Mouse (Mus musculus): Measurements from ENCODE around the gene Ankrd33.

DNA sequence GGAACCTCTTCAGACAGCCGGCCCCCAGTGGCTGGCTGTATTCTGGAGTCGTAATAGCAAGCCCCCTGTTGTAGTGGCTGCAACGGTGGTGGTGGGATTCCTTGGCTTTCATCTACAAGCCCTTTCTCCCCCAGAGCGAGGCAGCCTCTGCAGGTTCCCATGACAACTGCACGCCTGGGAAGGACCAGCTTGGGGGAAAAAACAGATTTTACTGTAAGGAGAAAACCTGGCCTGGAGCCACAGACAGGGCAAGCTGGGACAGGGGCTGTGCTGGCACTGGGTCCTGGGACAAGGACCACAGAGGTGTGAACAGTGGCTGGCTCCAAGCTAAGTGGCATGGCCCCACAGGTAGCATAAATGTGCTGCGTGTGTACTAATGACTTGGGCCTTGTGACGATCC, 45.0 kb downstream of the Ankrd33 start:
- no peak for TF ChIP-seq CTCF (IDR thresholded peaks at IDR 0.05; ENCODE audit: control insufficient read depth, insufficient read depth, low read length)
- no peak for TF ChIP-seq POLR2A (IDR thresholded peaks at IDR 0.05; ENCODE audit: borderline replicate concordance, control insufficient read depth, low read depth, low read length)
